Mouse (Mus musculus): ENCODE results near the gene Mast1. TPM values are rescaled to one million over a fixed set of nuclear protein-coding genes. Genes with fewer than 3 reads are reported as not detected.

Gene Mast1
- total and polyA plus RNA-seq, 3 experiments: 0.21 to 0.34 TPM; not detected in 1

GRCm38 (mm10) chr8:84975434-84975833, 38.3 kb upstream of the Mast1 start (continued):
- TF ChIP-seq TCF12 (IDR thresholded peaks at IDR 0.05; ENCODE audit: low read depth, low read length) (peak; percentile 70), USF2 (conservative IDR thresholded peaks at IDR 0.05; ENCODE audit: low read depth, low read length) (no peak), IRF4 (IDR thresholded peaks at IDR 0.05; ENCODE audit: low read depth, low read length) (peak; percentile 74), NRF1 (IDR thresholded peaks at IDR 0.05; ENCODE audit: low read depth, low read length) (peak; percentile 53; the same call in 1 of the 2 replicates), MEF2A (IDR thresholded peaks at IDR 0.05; ENCODE audit: borderline replicate concordance, low read depth, low read length) (peak; percentile 20; the same call in 1 of the 2 replicates)

- in situ Hi-C loops (cut with MboI; ENCODE audit: low pct_ligation_motif_present, low pct_unique_long_range_greater_than_20kb, low sequenced_read_pairs): loop anchor here (5.0 kb wide), 1 partner anchor 33 kb away; no protein-coding TSS in a partner anchor
- no peaks in the 10 kb centered on the region for H3K9me3 ChIP-seq (replicated peaks; ENCODE audit: low read length)
- peaks cover 25 to 37% of the 10 kb centered on the region in 2 experiments for H3K36me3 ChIP-seq (replicated peaks in 1 of 2; ENCODE audit: control insufficient read depth in 1 of 2, insufficient read depth in 1 of 2, low read length in 1 of 2)
- peak; percentile 52 for DNase-seq (ENCODE audit: extremely low read depth)
- peaks cover 26% of the 10 kb centered on the region for H3K79me2 ChIP-seq (replicated peaks; ENCODE audit: control insufficient read depth, extremely low read depth, insufficient read depth, poor library complexity, severe bottlenecking)
- peak overlapping the region; percentile 88 for H3K9ac ChIP-seq (ENCODE audit: insufficient read depth, low read depth)
- peak overlapping the region; percentile 92 for H3K27ac ChIP-seq (ENCODE audit: insufficient read depth, low read depth)
- dilution Hi-C loops (cut with MboI; ENCODE audit: extremely low pct_ligation_motif_present, extremely low pct_unique_long_range_greater_than_20kb, low sequenced_read_pairs): no loop called here
- peak overlapping the region; percentile 98 for H3K4me2 ChIP-seq (ENCODE audit: insufficient read depth, low read depth, poor library complexity, severe bottlenecking)
- peaks cover 6 to 26% of the 10 kb centered on the region in 2 experiments; a peak in 3 of 4 replicates for H3K4me1 ChIP-seq (ENCODE audit: control insufficient read depth in 1 of 2, insufficient read depth in 2 of 2)
- TF ChIP-seq MXI1 (IDR thresholded peaks at IDR 0.05; ENCODE audit: low read depth, low read length) (peak; percentile 81), ETS1 (conservative IDR thresholded peaks at IDR 0.05; ENCODE audit: low read depth, low read length) (peak; percentile 67; the same call in 1 of the 2 replicates), JUN (IDR thresholded peaks at IDR 0.05; ENCODE audit: insufficient read depth, low read depth, low read length) (no peak), E2F4 (IDR thresholded peaks at IDR 0.05; ENCODE audit: insufficient replicate concordance, low read depth, low read length) (no peak), BHLHE40 (IDR thresholded peaks at IDR 0.05; ENCODE audit: low read depth, low read length) (peak; percentile 86), CHD2 (IDR thresholded peaks at IDR 0.05; ENCODE audit: low read length) (0 out of 2 replicates have a peak, but pooled peaks have one; percentile 40), NRF1 (IDR thresholded peaks at IDR 0.05; ENCODE audit: low read depth, low read length) (no peak), ZC3H11A (IDR thresholded peaks at IDR 0.05; ENCODE audit: low read depth, low read length) (no peak), ZKSCAN1 (IDR thresholded peaks at IDR 0.05; ENCODE audit: borderline replicate concordance, low read depth, low read length) (no peak), ZMIZ1 (IDR thresholded peaks at IDR 0.05; ENCODE audit: low read depth, low read length) (peak; percentile 62; the same call in 1 of the 2 replicates), MYC (IDR thresholded peaks at IDR 0.05; ENCODE audit: low read depth, low read length) (0 out of 2 replicates have a peak, but pooled peaks have one; percentile 20), RCOR1 (conservative IDR thresholded peaks at IDR 0.05; ENCODE audit: low read depth, low read length) (no peak), RAD21 (IDR thresholded peaks at IDR 0.05; ENCODE audit: low read depth, low read length) (no peak; the same call in 1 of the 2 replicates), TCF12 (IDR thresholded peaks at IDR 0.05; ENCODE audit: low read depth, low read length) (peak; percentile 50; the same call in 1 of the 2 replicates), ELF1 (IDR thresholded peaks at IDR 0.05; ENCODE audit: low read depth, low read length) (0 out of 2 replicates have a peak, but pooled peaks have one; percentile 25), GABPA (IDR thresholded peaks at IDR 0.05; ENCODE audit: insufficient replicate concordance, low read depth, low read length) (no peak), ZNF384 (IDR thresholded peaks at IDR 0.05; ENCODE audit: low read depth, low read length) (peak; percentile 55), NELFE (IDR thresholded peaks at IDR 0.05; ENCODE audit: low read depth, low read length) (no peak), MEF2A (IDR thresholded peaks at IDR 0.05; ENCODE audit: borderline replicate concordance, low read depth, low read length) (peak; percentile 48; the same call in 1 of the 2 replicates), CHD1 (IDR thresholded peaks at IDR 0.05; ENCODE audit: low read depth, low read length) (peak; percentile 95), HCFC1 (IDR thresholded peaks at IDR 0.05; ENCODE audit: low read depth, low read length) (peak; percentile 51), POLR2AphosphoS2 (IDR thresholded peaks at IDR 0.05; ENCODE audit: low read depth, low read length) (no peak; the same call in 1 of the 2 replicates), JUND (conservative IDR thresholded peaks at IDR 0.05; ENCODE audit: low read depth, low read length) (0 out of 2 replicates have a peak, but pooled peaks have one; percentile 9), MAX (IDR thresholded peaks at IDR 0.05; ENCODE audit: low read length) (peak; percentile 54), SIN3A (IDR thresholded peaks at IDR 0.05; ENCODE audit: low read length) (0 out of 2 replicates have a peak, but pooled peaks have one; percentile 71), MAZ (IDR thresholded peaks at IDR 0.05; ENCODE audit: low read depth, low read length) (0 out of 2 replicates have a peak, but pooled peaks have one; percentile 23), UBTF (IDR thresholded peaks at IDR 0.05; ENCODE audit: low read depth, low read length) (0 out of 2 replicates have a peak, but pooled peaks have one; percentile 59), IRF4 (IDR thresholded peaks at IDR 0.05; ENCODE audit: low read depth, low read length) (peak; percentile 84), USF1 (IDR thresholded peaks at IDR 0.05; ENCODE audit: low read depth, low read length) (no peak), EP300 (IDR thresholded peaks at IDR 0.05; ENCODE audit: low read length) (peak; percentile 71), TBP (conservative IDR thresholded peaks at IDR 0.05; ENCODE audit: low read depth, low read length) (0 out of 2 replicates have a peak, but pooled peaks have one; percentile 32), SMC3 (IDR thresholded peaks at IDR 0.05; ENCODE audit: low read depth, low read length) (peak; percentile 20; the same call in 1 of the 2 replicates)
- H3K4me3 ChIP-seq (replicated peaks in 1 of 3; ENCODE audit: low read depth in 2 of 3, low read length in 2 of 3, poor library complexity in 1 of 3): peak overlapping the region; percentile 35 to 94 (median 51)
- H3K27me3 ChIP-seq (replicated peaks): no peaks in the 10 kb centered on the region
These were observed 37.5 kb upstream of the Mast1 start for GRCm38 (mm10) chr8:84974543-84975142.

Measured in CH12.LX (cell line).